Mouse (Mus musculus) T-helper 17 cell (primary cell): ENCODE measurements around the gene Tpmt.

Experiments
- in situ Hi-C, 2 experiments: fragments of 300-600 bp; cut with MboI, MseI; formaldehyde crosslinking; loops; 1 replicate in 1 of 2; 2 replicates in 1 of 2; pipeline ENCODE4 v1.15.1; 2025; ENCODE audit warnings: high pct_unique_total_duplicates in 2 of 2

The Tpmt gene

DNA sequence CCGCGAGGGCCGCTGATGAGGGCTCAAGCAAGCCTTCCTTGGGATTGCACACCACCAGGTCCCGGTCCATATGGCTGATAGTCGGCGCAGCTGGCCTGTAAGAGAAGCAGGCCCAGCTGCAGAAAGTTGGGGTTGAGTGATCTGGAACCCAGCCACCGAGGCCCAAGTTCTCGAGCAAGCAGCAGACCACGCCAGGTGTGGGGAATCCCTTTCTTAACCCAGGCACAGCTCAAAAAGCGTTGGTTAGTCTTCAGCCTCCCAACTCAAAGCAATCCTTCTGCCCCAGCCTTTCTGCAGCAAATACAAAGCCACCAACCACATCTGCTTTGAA is at the start of gene Tpmt:
TSS of gene Tpmt (minus strand) at position 121 of the 331 bp plus-strand sequence.
- in situ Hi-C loops = loop anchor here in 1 of 2 experiments (25.0 kb wide), 1 partner anchor 1468 kb away; the partner anchor contains the start of genes A830005F24Rik and Zfp169

DNA sequence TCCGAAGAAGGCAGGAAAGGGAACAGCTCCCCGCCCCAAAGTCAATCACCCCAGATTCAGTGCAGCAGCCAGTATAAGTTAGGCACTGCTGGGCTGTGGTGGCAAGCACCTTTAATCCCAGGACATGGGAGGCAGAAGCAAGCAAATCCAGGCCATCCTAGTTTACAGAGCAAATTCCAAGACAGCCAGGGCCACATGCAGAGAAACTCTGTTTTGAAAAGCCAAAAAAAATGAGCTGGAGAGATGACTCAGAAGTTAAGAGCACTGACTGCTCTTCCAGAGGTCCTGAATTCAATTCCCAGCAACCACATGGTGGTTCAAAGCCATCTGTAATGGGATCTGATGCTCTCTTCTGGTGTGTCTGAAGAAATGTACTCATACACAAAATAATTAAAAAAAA is 49.3 kb upstream of the Tpmt start:
- in situ Hi-C loops = no loop called here

DNA sequence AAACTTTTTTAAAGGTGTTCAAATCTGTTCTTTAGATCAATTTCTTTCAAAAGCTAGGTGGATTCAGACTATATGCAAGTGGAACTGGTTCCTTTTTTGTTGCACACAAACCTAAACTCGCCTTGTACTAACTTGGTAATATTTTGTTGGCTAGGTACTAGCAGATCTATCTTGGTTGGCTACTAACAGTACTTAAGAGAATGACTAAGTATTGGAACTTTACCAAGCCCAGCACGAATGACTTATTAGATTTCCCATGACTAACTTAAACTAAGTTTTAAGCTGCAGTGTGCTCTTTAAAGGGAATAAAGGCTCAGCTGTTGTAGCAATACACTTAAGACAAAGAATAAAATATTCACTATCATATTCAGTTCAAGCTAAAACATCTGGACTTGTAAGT is 44.7 kb upstream of the Tpmt start:
- in situ Hi-C loops = no loop called here

DNA sequence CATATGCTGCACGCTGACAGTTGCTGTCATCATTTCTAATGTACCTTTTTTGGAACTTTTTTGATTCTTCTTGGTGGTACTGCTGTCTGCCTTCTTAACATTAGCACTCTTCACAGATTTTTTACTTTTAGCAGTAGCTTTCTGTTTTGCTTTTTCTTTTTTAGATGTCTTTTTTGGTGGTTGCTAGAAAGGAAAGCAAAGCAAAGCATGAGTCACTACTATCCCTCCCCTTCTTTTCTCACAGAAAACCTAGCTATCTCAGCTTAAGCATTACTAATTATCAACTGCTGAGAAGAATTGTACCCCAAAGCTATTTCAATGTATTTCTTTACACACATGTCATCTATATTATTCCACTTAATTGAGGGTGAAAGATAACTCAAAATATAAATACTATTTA is 43.9 kb upstream of the Tpmt start:
- in situ Hi-C loops = no loop called here

DNA sequence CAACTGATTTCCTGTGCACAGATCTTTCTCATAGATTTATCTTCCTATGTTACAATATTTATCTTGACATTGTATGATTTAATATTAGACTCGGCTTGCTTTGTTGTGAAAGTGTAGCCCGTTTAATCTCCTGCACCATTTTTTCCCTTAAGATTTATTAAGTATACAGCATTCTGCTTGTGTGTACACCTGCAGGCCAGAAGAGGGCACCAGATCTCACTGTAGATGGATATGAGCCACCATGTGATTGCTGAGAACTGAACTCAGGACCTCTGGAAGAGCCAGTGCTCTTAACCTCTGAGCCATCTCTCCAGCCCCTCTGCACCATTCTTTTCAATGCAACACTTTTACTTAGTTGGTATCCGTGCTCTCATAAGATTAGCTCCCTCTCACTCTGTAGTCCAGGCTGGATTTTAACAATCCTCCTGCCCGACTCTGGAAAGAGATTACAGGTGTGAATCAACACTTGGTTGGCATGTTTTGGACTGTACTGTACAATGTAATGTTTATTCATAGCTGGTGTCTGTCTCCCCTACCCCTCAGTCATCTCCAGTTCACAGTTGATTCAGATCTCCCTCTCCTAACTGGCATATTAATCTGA is 36.5 kb upstream of the Tpmt start:
- in situ Hi-C loops = no loop called here

DNA sequence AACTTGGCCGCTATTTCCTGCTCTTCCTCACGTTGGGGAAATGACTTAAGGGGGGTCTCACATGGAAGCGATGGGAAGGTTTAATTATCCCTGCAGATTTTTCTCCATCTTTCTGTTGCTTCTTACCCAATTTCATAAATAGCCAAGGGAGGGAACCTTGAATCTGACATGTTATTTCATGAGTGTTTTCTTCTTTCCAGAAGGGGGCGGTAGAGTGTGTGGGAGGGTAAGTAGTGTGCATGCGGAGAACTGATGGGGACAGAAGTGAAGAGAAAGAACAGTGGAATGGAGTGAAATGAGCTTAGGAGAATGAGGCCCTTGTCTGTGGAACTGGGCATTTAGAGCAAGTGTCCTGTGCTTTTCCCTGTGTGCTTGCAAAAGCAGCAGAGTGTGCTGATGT is 34.3 kb upstream of the Tpmt start:
- in situ Hi-C loops = no loop called here

DNA sequence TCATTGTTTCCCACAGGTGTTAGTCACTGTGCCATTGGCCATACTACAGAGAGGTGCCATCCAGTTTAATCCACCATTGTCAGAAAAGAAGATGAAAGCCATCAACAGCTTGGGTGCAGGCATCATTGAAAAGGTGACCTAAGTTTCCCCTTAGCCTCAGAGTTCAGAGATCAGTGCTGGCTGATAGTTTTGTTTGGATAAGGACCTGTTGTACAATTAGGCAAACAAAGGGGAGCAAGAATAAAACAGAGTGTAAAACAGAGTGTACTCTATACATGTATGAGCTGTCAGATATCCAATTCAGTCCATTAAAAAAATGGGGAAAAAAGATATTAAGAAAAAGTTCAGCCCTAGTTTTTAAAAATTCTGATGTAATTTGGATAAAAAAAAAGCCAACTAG is 32.8 kb upstream of the Tpmt start:
- in situ Hi-C loops = no loop called here

DNA sequence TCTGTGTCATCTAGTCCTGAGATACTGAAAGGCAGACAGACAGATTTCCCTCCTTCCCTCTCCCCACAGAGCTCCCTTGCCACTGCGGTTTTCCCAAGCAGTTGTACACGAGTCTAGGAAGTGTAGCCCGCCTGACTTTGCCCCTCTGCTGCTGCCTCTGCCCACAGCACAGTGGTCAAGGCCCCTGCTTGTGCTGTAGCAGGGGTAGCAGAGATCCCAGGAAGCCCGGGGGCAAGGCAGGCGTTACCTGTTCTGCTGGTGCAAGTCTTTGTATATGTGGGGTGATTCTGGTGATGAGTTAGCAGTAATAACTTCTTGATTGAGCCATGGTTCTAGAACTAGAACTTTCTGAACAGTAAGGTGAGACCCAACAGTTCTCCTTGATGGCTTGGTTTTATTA is 31.6 kb upstream of the Tpmt start:
- in situ Hi-C loops = no loop called here

DNA sequence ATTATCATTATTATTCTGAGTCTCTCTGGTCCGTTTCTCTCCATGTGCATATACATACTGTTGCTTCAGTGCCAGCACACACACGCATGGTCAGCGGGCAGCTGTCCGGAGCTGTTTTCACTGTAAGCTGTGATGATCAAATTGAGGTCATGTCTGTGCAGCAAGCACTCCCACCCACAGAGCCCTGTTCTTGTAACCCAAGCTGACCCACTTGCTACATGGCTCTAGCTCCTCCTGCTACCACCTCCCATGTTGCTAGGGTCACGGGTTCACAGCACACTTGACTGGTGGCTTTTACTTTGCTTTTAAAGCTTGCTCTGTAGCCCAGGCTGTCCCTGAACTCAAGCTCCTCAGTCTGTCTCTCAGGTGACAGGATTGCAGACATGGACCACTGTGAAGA is 27.9 kb upstream of the Tpmt start:
- in situ Hi-C loops = loop anchor here (5.0 kb wide), 2 partner anchors 215 to 220 kb away; no protein-coding TSS in a partner anchor

DNA sequence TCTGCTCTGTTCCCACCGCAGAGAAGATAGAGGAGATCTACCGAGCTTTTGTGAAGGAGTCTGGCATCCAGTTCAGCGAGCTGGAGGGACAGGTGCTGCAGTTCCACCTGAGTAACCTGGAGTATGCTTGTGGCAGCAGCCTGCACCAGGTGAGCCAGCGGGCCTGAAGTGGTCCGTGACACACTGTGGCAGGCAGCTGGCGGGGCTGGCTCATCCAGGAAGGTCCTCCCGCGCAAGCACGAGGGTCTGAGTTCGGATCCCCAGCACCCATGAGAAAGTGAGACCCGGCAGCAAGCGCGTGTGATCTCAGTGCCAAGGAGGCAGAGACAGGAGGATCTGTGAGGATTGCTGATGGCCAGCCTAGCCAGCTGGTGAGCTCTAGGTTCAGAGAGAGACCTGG is 27.3 kb upstream of the Tpmt start:
- in situ Hi-C loops = loop anchor here (5.0 kb wide), 2 partner anchors 215 to 220 kb away; no protein-coding TSS in a partner anchor

DNA sequence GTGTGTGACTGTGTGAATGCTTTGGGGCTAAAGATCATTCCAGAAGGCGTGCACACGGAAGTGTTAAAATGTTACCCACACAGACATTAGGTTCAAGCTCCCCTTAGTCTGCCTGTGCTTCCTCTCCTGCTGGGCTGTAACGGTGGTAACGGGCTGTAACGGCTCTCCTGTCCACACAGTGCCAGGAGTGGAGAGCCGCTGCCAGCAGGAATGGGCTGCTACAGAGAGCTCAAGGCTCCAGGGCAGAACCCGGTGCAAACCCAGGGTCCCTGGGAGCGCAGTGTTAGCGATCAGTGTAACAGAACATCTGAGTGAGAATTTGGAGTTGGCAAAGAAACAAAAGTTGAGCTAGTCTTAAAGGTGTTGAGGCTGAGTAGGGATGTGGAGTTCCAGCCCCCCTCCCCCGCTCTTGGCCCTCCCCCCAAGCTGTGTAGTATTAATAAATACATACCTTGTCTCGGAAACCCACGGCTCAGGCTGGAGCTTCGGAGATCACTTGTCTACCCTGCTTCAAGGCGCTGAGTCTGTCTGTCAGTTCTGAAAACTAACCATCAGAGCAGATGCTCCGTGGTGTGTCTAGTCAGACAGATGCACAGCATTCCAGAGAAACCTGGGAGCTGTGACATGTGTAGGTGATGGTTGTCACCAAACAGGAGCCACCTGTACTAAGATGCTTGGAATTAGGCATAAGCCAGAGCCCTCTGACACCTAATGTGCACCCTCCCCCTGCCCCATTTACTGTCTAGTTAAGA is 26.0 kb upstream of the Tpmt start:
- in situ Hi-C loops = loop anchor here (5.0 kb wide), 2 partner anchors 217 to 222 kb away; no protein-coding TSS in a partner anchor

DNA sequence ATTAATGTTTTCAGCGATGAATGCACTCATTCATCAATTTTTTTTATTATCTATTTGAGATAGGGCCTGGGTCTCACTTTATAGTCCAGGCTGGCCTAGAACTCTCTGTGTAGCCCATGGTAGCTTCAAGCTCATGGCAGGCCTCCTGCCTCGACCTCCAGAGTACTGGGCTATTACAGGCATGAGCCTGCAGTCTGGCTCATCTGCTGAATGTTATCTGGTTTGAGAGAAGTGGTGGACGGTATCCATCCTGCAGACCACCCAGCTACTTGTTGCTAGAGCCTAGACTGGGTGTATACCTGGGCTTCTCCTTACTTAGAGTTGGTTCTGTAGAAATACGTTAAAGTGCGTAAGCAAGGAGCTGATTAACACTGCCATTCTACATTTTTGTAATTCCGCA is 22.5 kb upstream of the Tpmt start:
- in situ Hi-C loops = no loop called here

DNA sequence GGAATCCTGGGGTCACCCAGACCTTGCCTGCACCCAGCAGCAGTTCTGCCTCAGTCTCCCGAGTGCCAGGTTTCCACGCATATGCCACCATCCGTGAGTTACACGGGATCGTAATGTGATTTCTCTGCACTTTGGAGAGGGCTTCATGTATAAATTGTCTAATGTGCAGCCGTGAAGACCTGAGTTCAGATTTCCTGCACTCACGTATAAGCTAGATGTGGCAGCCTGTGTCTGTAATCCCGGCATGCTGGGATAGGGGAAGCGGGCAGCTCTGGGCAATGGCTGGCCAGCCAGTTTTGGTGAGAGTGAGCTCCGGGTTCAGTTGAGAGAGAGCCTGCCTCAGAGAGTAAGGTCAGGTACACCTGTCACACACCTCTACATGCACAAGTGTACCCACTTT is 22.0 kb upstream of the Tpmt start:
- in situ Hi-C loops = no loop called here

DNA sequence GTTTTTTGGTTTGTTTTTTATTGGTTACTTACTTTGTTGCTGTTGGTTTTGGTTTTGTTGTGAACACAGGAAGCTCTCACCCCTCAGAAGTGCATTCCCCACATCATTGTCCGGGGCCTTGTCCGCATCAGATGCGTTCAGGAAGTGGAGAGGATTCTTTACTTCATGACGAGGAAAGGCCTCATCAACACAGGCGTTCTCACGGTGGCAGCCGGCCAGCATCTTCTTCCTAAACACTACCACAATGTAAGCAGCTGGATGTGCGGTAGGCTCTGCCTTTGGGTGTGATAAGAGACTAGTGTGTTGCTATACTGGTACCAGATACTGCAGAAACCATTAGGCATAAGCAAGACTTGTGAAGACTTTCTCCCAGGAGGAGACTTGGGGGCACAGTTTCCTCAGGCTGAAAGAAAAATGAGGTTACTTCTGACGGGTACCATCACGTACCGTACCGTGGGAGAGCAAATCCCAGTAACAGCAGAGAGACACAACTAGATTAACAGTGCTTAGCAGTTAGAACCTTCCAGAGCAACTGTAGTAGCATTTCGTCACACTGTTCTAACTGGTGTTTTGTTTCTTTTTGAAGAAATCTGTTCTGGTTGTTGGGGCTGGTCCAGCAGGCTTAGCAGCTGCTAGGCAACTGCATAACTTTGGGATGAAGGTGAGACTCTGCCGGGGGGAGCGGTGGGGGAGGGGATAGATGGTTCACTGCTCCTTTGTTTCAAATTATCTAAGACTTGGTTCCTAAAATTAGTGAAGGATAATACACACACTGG is 19.6 kb upstream of the Tpmt start:
- in situ Hi-C loops = no loop called here

DNA sequence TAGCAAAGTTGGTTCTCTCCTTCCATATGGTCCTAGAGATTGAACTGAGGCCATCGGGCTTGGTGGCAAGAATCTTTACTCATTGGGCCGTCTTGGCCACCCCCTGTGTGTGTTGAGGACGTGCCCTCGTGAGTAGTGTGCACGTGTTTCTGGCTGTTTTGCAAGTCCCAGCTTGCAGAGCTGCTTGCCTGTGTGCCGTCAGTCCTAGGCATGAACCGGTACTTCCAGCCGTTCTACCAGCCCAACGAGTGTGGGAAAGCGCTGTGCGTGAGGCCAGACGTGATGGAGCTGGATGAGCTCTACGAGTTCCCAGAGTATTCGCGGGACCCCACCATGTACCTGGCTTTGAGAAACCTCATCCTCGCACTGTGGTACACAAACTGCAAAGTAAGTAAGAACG is 18.2 kb upstream of the Tpmt start:
- in situ Hi-C loops = no loop called here

DNA sequence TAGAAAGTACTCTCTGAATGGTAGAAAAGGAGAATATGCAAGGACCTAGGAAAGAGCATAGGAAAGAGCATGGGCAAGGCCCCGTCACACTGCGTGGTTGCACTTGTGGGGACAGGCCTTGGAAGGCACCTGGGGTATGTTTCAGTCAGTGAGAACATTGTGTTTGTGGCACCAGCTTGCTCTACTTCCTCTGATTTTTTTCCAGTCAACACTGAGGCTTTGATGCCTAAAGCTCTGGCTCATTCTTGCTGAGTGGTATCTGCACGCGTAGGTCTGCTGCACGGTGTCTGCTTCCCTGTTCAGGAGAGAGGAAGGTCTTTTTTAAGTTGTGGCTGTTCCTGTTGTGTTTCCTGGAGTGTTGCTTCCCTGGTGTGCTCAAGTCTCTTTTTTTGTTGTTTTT is 12.2 kb upstream of the Tpmt start:
- in situ Hi-C loops = no loop called here

DNA sequence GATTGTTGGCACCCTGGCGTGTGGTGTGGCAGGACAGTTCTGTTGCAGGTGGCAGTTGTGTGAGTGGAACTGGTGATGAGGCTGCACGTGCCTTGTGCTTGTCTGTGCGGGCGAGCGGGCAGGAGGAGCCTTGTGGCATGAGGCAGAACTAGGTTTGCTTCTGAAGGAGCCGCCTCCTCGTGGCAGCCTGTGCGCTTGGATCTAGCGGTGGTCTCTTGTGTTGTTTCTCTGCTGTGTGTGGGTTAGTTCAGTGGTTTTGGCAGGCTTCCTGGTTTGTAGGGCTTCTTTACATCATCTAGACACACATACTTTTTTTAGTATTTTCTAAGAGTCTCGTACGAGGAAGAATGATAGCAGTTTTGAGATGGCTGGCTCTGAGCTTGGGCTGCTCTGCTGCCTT is 11.6 kb upstream of the Tpmt start:
- in situ Hi-C loops = no loop called here

DNA sequence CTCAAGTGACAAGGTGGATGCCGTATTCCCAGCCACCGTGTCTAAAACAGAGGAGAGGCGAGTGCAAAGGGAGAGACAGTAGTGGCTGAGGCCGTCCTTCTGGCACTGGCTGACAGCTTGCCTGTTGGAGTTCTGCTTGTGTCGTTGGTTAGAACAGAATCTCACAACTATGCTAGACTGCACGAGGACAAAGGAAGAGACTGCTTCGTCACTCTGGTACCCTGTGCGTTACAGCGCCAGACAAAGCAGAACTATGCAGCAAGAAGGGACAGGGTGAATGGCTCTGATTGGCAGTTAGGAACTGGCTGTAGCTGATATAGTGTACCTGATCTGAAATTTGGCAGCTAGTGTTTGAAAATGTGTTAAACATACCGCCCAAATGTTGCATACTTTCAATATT is 9.4 kb upstream of the Tpmt start:
- in situ Hi-C loops = no loop called here

DNA sequence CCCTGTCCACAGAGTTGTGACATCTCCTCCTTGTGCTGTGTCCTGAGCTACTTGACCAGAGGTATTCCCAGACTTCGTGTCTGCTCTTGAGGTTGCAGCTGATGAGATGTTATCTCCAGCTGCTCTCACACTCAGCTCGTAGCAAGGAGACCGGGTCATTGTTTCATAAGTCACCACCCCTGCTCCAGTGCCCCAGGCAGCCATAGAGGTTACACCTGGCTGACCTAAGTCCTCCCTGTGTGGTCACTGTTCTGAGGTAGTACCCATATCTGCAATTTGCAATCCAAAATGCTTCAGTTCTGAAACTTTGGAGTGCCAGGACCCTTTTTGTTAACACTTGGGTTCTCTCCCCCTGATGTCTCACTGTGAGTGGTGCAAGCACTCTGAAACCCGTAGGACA is 5.5 kb upstream of the Tpmt start:
- in situ Hi-C loops = no loop called here

DNA sequence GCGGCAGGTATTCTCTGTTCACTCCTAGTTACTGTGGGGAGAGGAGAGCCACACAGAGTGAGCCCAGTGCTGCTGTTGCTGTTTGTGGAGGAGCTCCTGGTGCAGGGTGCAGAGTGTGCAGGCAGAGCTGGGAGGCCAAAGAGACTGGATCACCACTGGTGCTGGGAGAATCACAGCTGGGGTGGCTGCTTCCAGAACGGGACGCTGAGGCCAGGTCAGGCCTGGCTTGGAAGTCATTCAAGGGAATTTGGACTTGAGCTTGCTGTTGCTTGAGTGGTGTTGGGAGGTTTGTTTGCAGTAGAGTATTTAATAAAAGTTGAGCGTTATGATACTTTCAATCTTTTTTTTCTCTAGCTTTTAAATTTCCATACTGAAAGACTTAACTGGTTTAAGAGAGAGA is 3.5 kb upstream of the Tpmt start:
- in situ Hi-C loops = loop anchor here in 1 of 2 experiments (25.0 kb wide), 1 partner anchor 1464 kb away; the partner anchor contains the start of genes A830005F24Rik and Zfp169

DNA sequence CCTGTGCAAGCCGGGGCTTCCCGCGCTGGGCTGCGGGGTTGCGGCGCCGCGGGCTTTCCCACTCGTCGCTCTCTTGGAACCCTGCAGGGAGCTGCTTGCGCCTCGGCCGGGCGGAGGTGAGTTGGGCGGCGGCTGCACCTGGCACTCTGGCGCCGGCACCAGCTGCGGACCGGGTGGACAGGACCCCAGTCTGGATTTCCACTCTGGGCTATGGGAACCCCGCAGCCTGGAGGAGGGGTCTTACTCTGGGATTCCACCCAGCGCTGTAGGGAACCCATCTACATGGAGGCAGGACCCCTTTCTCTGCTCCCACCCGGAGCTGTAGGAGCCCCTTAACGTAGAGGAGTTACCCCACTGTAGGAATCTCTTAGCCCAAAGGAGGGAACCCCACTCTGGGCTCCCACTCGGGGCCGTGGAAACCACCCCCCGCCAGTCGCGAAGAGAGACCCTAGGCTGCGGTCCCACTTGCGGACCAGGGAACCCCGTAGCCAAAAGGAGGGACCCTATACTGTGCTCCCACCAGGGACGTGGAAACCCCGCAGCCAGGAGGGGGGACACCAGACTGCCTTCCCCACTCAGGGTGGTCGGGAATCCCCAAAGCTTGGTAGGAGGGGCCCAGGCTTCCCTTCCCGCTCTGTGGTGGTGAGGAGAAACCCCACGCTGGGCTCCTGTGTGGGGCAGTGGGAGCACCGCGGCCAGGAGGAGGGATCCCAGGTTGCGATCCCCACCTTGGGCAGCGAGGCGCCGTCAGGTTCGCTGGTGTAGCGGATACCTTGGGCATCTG is 512 bp downstream of the Tpmt start:
- in situ Hi-C loops = loop anchor here in 1 of 2 experiments (25.0 kb wide), 1 partner anchor 1468 kb away; the partner anchor contains the start of genes A830005F24Rik and Zfp169
